Mouse (Mus musculus) megakaryocyte, embryonic 14.5 days (primary cell): Measurements from ENCODE around the gene Myadml2. TPM values are rescaled to one million over a fixed set of nuclear protein-coding genes. Genes with fewer than 3 reads are reported as not detected.

ENCODE experiments used
- H3K27me3 ChIP-seq: replicated peaks from 2 replicates; pipeline ENCODE3; 2012; ENCODE audit warnings: inconsistent platforms
- H3K36me3 ChIP-seq: replicated peaks from 2 replicates; pipeline ENCODE3; 2012; ENCODE audit warnings: low read length, inconsistent platforms, mixed read lengths
- H3K4me1 ChIP-seq: 2 replicates; pipeline ENCODE4 v1.6.1; 2012; ENCODE audit warnings: inconsistent platforms
- H3K4me3 ChIP-seq: replicated peaks from 2 replicates; pipeline ENCODE3; 2012; ENCODE audit warnings: moderate library complexity, mild to moderate bottlenecking, inconsistent platforms
- H3K9me3 ChIP-seq: 2 replicates; pipeline ENCODE4 v1.6.1; 2012; ENCODE audit warnings: inconsistent platforms
- FLI1 ChIP-seq: IDR thresholded peaks from 2 replicates; pipeline ENCODE4 v1.6.1; 2012; ENCODE audit warnings: low read length, inconsistent platforms, mixed read lengths
- GATA1 ChIP-seq: IDR thresholded peaks from 3 replicates; pipeline ENCODE4 v1.6.1; 2012; ENCODE audit warnings: mixed read lengths, low read length, inconsistent platforms, borderline replicate concordance
- polyA plus RNA-seq: library from polyadenylated mRNA; stranded (reverse); fragments of >175 nt; gene quantifications from 2 replicates; pipeline ENCODE4 v1.2.3, GENCODE M21; 2012; ENCODE audit warnings: low replicate concordance; ENCODE audit not compliant: insufficient read depth

Myadml2 gene
- polyA plus RNA-seq, 1 experiment, result 0.44 TPM

GRCm38 (mm10) chr11:120630401-120630871, 17.5 kb downstream of the Myadml2 start:
- Histone ChIP-seq H3K4me1 (peaks cover 80% of the 10 kb centered on the region), H3K9me3 (no peaks in the 10 kb centered on the region), H3K27me3 (no peaks in the 10 kb centered on the region), H3K36me3 (peaks cover 34% of the 10 kb centered on the region), H3K4me3 (peak overlapping the region; percentile 93)
- TF ChIP-seq GATA1 (no peak), FLI1 (no peak)

GRCm38 (mm10) chr11:120629911-120630310, 18.0 kb downstream of the Myadml2 start:
- Histone ChIP-seq H3K27me3 (no peaks in the 10 kb centered on the region), H3K9me3 (no peaks in the 10 kb centered on the region), H3K36me3 (peaks cover 38% of the 10 kb centered on the region), H3K4me3 (peak overlapping the region; percentile 93), H3K4me1 (peaks cover 81% of the 10 kb centered on the region)
- no peak for TF ChIP-seq FLI1
- TF ChIP-seq GATA1, result no peak

GRCm38 (mm10) chr11:120629341-120629730, 18.6 kb downstream of the Myadml2 start:
- H3K9me3 ChIP-seq, result no peaks in the 10 kb centered on the region
- no peak for TF ChIP-seq FLI1
- no peak for TF ChIP-seq GATA1
- no peaks in the 10 kb centered on the region for H3K27me3 ChIP-seq
- peaks cover 38% of the 10 kb centered on the region for H3K36me3 ChIP-seq
- H3K4me3 ChIP-seq, result peak overlapping the region; percentile 93
- H3K4me1 ChIP-seq, result peaks cover 76% of the 10 kb centered on the region

GRCm38 (mm10) chr11:120628601-120629340, 19.2 kb downstream of the Myadml2 start:
- no peaks in the 10 kb centered on the region for H3K27me3 ChIP-seq
- H3K4me1 ChIP-seq, result peaks cover 76% of the 10 kb centered on the region

GRCm38 (mm10) chr11:120627468-120628300, 20.3 kb downstream of the Myadml2 start:
- peaks cover 85% of the 10 kb centered on the region for H3K4me1 ChIP-seq
- TF ChIP-seq GATA1 (no peak), FLI1 (no peak)
- no peaks in the 10 kb centered on the region for H3K27me3 ChIP-seq
- peaks cover 52% of the 10 kb centered on the region for H3K36me3 ChIP-seq
- H3K4me3 ChIP-seq, result peak overlapping the region; percentile 93
- no peaks in the 10 kb centered on the region for H3K9me3 ChIP-seq

More at GRCm38 (mm10) chr11:120628601-120629340, 19.2 kb downstream of the Myadml2 start:
- TF ChIP-seq FLI1 (no peak), GATA1 (no peak)
- Histone ChIP-seq H3K4me3 (peak overlapping the region; percentile 93), H3K9me3 (no peaks in the 10 kb centered on the region), H3K36me3 (peaks cover 41% of the 10 kb centered on the region)

- peaks cover 60% of the 10 kb centered on the region for H3K36me3 ChIP-seq
- TF ChIP-seq FLI1 (no peak), GATA1 (no peak)
- no peaks in the 10 kb centered on the region for H3K27me3 ChIP-seq
- peaks cover 92% of the 10 kb centered on the region for H3K4me1 ChIP-seq
- H3K4me3 ChIP-seq, result peak overlapping the region; percentile 93
- no peaks in the 10 kb centered on the region for H3K9me3 ChIP-seq
These were observed 21.0 kb downstream of the Myadml2 start for GRCm38 (mm10) chr11:120626785-120627467.

GRCm38 (mm10) chr11:120625152-120625775, 22.7 kb downstream of the Myadml2 start, which contains the start of gene Sirt7:
Gene Sirt7, minus strand, starts transcription at chr11:120625240.
- Histone ChIP-seq H3K4me3 (peak within 1 kb of the TSS; percentile 93), H3K9me3 (no peaks in the 10 kb centered on the region), H3K36me3 (peaks cover 76% of the 10 kb centered on the region), H3K4me1 (peaks cover 89% of the 10 kb centered on the region), H3K27me3 (no peaks in the 10 kb centered on the region)
- TF ChIP-seq GATA1, result no peak
- no peak for TF ChIP-seq FLI1

GRCm38 (mm10) chr11:120624680-120625111, 23.3 kb downstream of the Myadml2 start:
- Histone ChIP-seq H3K4me3 (peak overlapping the region; percentile 93), H3K9me3 (no peaks in the 10 kb centered on the region), H3K36me3 (peaks cover 82% of the 10 kb centered on the region), H3K4me1 (peaks cover 91% of the 10 kb centered on the region), H3K27me3 (no peaks in the 10 kb centered on the region)
- no peak; the same call in 1 of the 2 replicates for TF ChIP-seq FLI1

- TF ChIP-seq FLI1 (no peak), GATA1 (no peak)
- Histone ChIP-seq H3K4me1 (peaks cover 87% of the 10 kb centered on the region), H3K36me3 (peaks cover 82% of the 10 kb centered on the region), H3K4me3 (peak overlapping the region; percentile 93), H3K27me3 (no peaks in the 10 kb centered on the region), H3K9me3 (no peaks in the 10 kb centered on the region)
These were observed 23.8 kb downstream of the Myadml2 start for GRCm38 (mm10) chr11:120623961-120624679.
